Mouse (Mus musculus) kidney, embryonic 16.5 days (tissue): Measurements from ENCODE around the gene Rasl11b. TPM values are rescaled to one million over a fixed set of nuclear protein-coding genes. Genes with fewer than 3 reads are reported as not detected.
A peak's percentile ranks its signal among the peaks of the same experiment; 100 is the strongest.

ENCODE experiments used
- ATAC-seq: fragments of 200-750 bp; cut with Nextera tagmentation; 2 replicates; pipeline ENCODE4 v1.8.0; 2017; ENCODE audit warnings: moderate TSS enrichment; ENCODE audit not compliant: low FRiP score, low TSS enrichment
- H3K27ac ChIP-seq: fragments of 300-500 bp; sonication (generic); 2 replicates; pipeline ENCODE4 v1.5.1; 2014; ENCODE audit warnings: low read length
- H3K27me3 ChIP-seq: fragments of 300-500 bp; sonication (generic); 2 replicates; pipeline ENCODE4 v1.6.1; 2014; ENCODE audit warnings: low read length, control low read depth, mixed read lengths; ENCODE audit not compliant: insufficient read depth
- H3K36me3 ChIP-seq: fragments of 300-500 bp; sonication (generic); 2 replicates; pipeline ENCODE4 v1.6.1; 2014; ENCODE audit warnings: low read length, control low read depth, mixed read lengths; ENCODE audit not compliant: insufficient read depth
- H3K4me1 ChIP-seq: fragments of 300-500 bp; sonication (generic); 2 replicates; pipeline ENCODE4 v1.6.1; 2014; ENCODE audit warnings: low read length, control low read depth, mixed read lengths; ENCODE audit not compliant: insufficient read depth
- H3K4me2 ChIP-seq: fragments of 300-500 bp; sonication (generic); replicated peaks from 2 replicates; pipeline ENCODE4 v1.6.1; 2014; ENCODE audit warnings: low read depth, low read length
- H3K4me3 ChIP-seq: fragments of 300-500 bp; sonication (generic); 2 replicates; pipeline ENCODE4 v1.5.1; 2014; ENCODE audit warnings: mild to moderate bottlenecking, low read length
- H3K9ac ChIP-seq: fragments of 300-500 bp; sonication (generic); replicated peaks from 2 replicates; pipeline ENCODE4 v1.6.1; 2014; ENCODE audit warnings: low read length
- H3K9me3 ChIP-seq: fragments of 300-500 bp; sonication (generic); 2 replicates; pipeline ENCODE4 v1.6.1; 2016; ENCODE audit warnings: low read length, control low read depth
- WGBS: fragments of 180-500 bp; shearing (Covaris S2); extraction: QIAGEN DNeasy Blood & Tissue Kit; methylation state at CpG from one replicate; pipeline ENCODE4 v1.1.7; 2014; 5-methylcytosine and 5-hydroxymethylcytosine counted together
- polyA plus RNA-seq: library from polyadenylated mRNA; unstranded; fragments of >200 nt; fragmentation: Nextera tagmentation; extraction: Ambion mirVana; gene quantifications from 2 replicates; pipeline ENCODE4 v1.2.1, GENCODE M21; 2015

The Rasl11b gene
- polyA plus RNA-seq, 1 experiment from 2014 or later = 75.1 TPM

GRCm38 (mm10) chr5:74195614-74196306, 674 bp downstream of the Rasl11b start:
- H3K4me3 ChIP-seq = peak overlapping the region; percentile 68
- peak; percentile 20 for ATAC-seq
- H3K4me2 ChIP-seq = peak overlapping the region; percentile 98
- peaks cover 45% of the 10 kb centered on the region for H3K4me1 ChIP-seq
- H3K27ac ChIP-seq = peak overlapping the region; percentile 63
- WGBS = 1% methylated on average over 27 of the region's 27 CpGs
- H3K36me3 ChIP-seq = peaks cover 27% of the 10 kb centered on the region
- no peaks in the 10 kb centered on the region for H3K9me3 ChIP-seq
- H3K9ac ChIP-seq = peak overlapping the region; percentile 89
- no peaks in the 10 kb centered on the region for H3K27me3 ChIP-seq

GRCm38 (mm10) chr5:74196307-74196618, 1.2 kb downstream of the Rasl11b start:
- H3K4me2 ChIP-seq = peak overlapping the region; percentile 98
- H3K36me3 ChIP-seq = peaks cover 27% of the 10 kb centered on the region
- H3K9ac ChIP-seq = peak overlapping the region; percentile 89
- no peaks in the 10 kb centered on the region for H3K9me3 ChIP-seq
- no peaks in the 10 kb centered on the region for H3K27me3 ChIP-seq
- H3K27ac ChIP-seq = peak overlapping the region; percentile 65; the same call in 1 of the 2 replicates
- WGBS = 1% methylated on average over 4 of the region's 4 CpGs
- H3K4me3 ChIP-seq = peak overlapping the region; percentile 68
- no peak for ATAC-seq
- H3K4me1 ChIP-seq = peaks cover 46% of the 10 kb centered on the region

- peak overlapping the region; percentile 89 for H3K9ac ChIP-seq
- peaks cover 27% of the 10 kb centered on the region for H3K36me3 ChIP-seq
- 64% methylated on average over 22 of the region's 22 CpGs for WGBS
These were observed 2.6 kb downstream of the Rasl11b start for GRCm38 (mm10) chr5:74197541-74198330.

GRCm38 (mm10) chr5:74198446-74198845, 3.4 kb downstream of the Rasl11b start:
- Histone ChIP-seq H3K4me2 (peak overlapping the region; percentile 98), H3K9ac (0 out of 2 replicates have a peak overlapping the region, but pooled peaks have one; percentile 5), H3K9me3 (no peaks in the 10 kb centered on the region), H3K4me1 (peaks cover 48% of the 10 kb centered on the region), H3K4me3 (peak overlapping the region; percentile 68), H3K27me3 (no peaks in the 10 kb centered on the region), H3K36me3 (peaks cover 27% of the 10 kb centered on the region), H3K27ac (peak overlapping the region; percentile 37; the same call in 1 of the 2 replicates)
- ATAC-seq = no peak
- 79% methylated on average over 11 of the region's 11 CpGs for WGBS

More at GRCm38 (mm10) chr5:74197541-74198330, 2.6 kb downstream of the Rasl11b start:
- ATAC-seq = no peak
- H3K9me3 ChIP-seq = no peaks in the 10 kb centered on the region
- no peaks in the 10 kb centered on the region for H3K27me3 ChIP-seq
- H3K4me1 ChIP-seq = peaks cover 50% of the 10 kb centered on the region
- H3K4me3 ChIP-seq = peak overlapping the region; percentile 68
- peak overlapping the region; percentile 37 for H3K27ac ChIP-seq
- H3K4me2 ChIP-seq = peak overlapping the region; percentile 98

- Histone ChIP-seq H3K4me1 (peaks cover 35% of the 10 kb centered on the region), H3K9me3 (no peaks in the 10 kb centered on the region), H3K36me3 (peaks cover 27% of the 10 kb centered on the region), H3K4me3 (no peak overlapping the region), H3K4me2 (no peak overlapping the region), H3K27me3 (no peaks in the 10 kb centered on the region), H3K9ac (no peak overlapping the region), H3K27ac (no peak overlapping the region)
- no peak for ATAC-seq
- 82% methylated on average over 13 of the region's 13 CpGs for WGBS
These were observed 4.7 kb downstream of the Rasl11b start for GRCm38 (mm10) chr5:74199793-74200192.

- Histone ChIP-seq H3K4me2 (no peak overlapping the region), H3K27me3 (no peaks in the 10 kb centered on the region), H3K27ac (no peak overlapping the region), H3K36me3 (peaks cover 27% of the 10 kb centered on the region), H3K4me3 (no peak overlapping the region), H3K9ac (no peak overlapping the region), H3K9me3 (no peaks in the 10 kb centered on the region), H3K4me1 (peaks cover 38% of the 10 kb centered on the region)
- WGBS = 75% methylated on average over 8 of the region's 8 CpGs
- ATAC-seq = no peak
These were observed 5.4 kb downstream of the Rasl11b start for GRCm38 (mm10) chr5:74200481-74200880.

GRCm38 (mm10) chr5:74201570-74202357, 6.7 kb downstream of the Rasl11b start:
- peak; percentile 53 for ATAC-seq
- Histone ChIP-seq H3K27me3 (no peaks in the 10 kb centered on the region), H3K9me3 (no peaks in the 10 kb centered on the region), H3K9ac (no peak overlapping the region), H3K36me3 (peaks cover 27% of the 10 kb centered on the region), H3K4me1 (peaks cover 45% of the 10 kb centered on the region), H3K4me2 (no peak overlapping the region), H3K27ac (peak overlapping the region; percentile 16; the same call in 1 of the 2 replicates), H3K4me3 (no peak overlapping the region)
- 40% methylated on average over 10 of the region's 10 CpGs for WGBS

- Histone ChIP-seq H3K36me3 (peaks cover 25% of the 10 kb centered on the region), H3K9ac (no peak overlapping the region), H3K4me3 (no peak overlapping the region), H3K27me3 (no peaks in the 10 kb centered on the region), H3K4me2 (no peak overlapping the region), H3K9me3 (no peaks in the 10 kb centered on the region), H3K4me1 (peaks cover 43% of the 10 kb centered on the region), H3K27ac (no peak overlapping the region)
- whole genome bisulfite sequencing = 86% methylated on average over 4 of the region's 4 CpGs
- no peak for ATAC-seq
These were observed 7.4 kb downstream of the Rasl11b start for GRCm38 (mm10) chr5:74202515-74202914.

- no peak overlapping the region for H3K4me3 ChIP-seq
- H3K9ac ChIP-seq = no peak overlapping the region
- WGBS = 64% methylated on average over 5 of the region's 5 CpGs
- H3K36me3 ChIP-seq = peaks cover 7% of the 10 kb centered on the region
- H3K4me1 ChIP-seq = peaks cover 49% of the 10 kb centered on the region
- no peak overlapping the region for H3K27ac ChIP-seq
- H3K9me3 ChIP-seq = no peaks in the 10 kb centered on the region
- H3K27me3 ChIP-seq = no peaks in the 10 kb centered on the region
- H3K4me2 ChIP-seq = no peak overlapping the region
- no peak for ATAC-seq
These were observed 9.4 kb downstream of the Rasl11b start for GRCm38 (mm10) chr5:74204465-74204864.
